Mouse (Mus musculus) CD4-positive naive resting alpha-beta T cell, adult 57 days (primary cell): ENCODE data around the gene Ubac1. TPM values are rescaled to one million over a fixed set of nuclear protein-coding genes. Genes with fewer than 3 reads are reported as not detected.

Source experiments
- total RNA-seq: library from RNA; stranded (reverse); gene quantifications from one replicate; pipeline ENCODE4 v1.2.4, GENCODE M21; 2023

The Ubac1 gene
- total RNA-seq = 46.6 TPM

DNA sequence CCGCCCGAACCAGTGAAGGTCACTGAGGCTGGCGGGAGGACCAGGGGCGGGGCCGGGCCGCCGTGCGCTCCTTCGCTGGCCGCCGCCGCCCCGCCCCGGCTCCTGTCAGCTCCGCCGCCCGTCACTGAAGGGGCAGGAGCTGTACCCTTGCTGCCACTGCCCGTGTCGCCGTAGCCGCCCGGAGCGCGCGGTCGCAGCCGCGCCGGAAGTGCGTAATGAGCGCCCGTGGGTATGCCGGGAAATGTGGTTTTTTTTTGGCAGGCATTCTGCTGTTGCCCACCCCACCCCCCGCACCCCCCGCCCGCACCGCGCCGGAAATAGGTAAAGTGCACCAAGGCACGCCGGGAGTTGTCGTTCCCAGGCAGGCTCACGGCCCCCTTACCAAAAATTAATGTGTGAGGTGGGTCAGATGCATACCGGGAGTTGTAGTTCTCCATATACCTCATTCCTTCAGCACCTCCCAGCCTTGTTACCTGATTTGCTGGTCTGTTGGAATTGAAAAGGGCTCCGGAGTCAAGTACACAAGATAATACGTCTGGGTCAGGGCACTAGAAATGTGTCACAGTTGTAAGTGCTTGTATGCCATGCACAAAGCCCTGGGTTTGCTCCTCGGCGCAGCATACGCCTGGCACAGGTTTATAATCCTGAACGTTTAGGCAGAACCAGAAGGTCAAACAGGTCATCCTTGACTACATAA lies at the start of gene Ubac1:
Gene Ubac1 (minus strand): TSS at position 187 of the 697 bp plus-strand sequence.

DNA sequence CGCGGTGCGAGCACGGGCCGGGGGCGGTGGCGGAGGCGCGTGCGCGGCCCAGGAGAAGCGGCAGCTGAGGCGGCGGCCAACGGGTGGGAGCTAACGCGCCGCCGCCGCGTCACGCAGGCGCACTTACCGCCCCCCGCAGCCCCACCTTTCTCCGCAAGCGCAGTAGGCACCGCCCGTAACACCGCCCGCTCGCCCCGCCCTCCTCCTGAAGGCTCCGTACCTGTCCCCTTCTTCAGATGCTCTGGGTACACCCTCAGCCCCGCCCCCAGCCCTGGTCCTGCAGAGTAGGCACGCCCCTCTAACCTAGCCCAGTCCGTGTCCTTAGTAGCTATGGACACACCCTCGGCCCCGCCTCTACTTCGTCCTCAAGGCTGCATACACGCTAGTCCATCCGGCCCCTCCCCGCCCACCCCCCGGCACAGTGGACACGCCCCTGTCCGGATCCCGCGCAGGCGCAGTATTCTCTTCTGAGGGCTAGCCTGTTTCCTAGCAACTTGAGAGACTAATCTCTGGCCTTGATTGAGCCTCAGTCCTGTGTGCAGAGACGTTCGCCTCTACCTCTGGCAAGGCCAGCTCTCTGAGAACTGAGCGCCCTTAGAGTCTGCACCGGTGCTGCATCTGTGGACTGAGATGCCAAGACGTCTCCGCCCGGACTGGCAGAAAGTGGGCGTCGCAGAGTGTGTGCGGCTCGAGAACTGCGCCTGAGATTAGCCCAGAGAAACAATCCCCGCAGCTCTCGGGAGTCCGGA lies 38.2 kb downstream of the Ubac1 start, which contains the start of gene Camsap1:
Gene Camsap1 (minus strand): TSS at position 124 of the 749 bp plus-strand sequence.

Other genes with a start within 250 kb of the Ubac1 start
- not detected for gene Lcn11, start 244.7 kb downstream of the Ubac1 start, total RNA-seq
- not detected for gene Gm13539, start 239.5 kb downstream of the Ubac1 start, total RNA-seq
- gene Glt6d1, start 205.9 kb downstream of the Ubac1 start, total RNA-seq = not detected
- not detected for gene Lcn9, start 198.6 kb downstream of the Ubac1 start, total RNA-seq
- gene Sohlh1, start 174.5 kb downstream of the Ubac1 start, total RNA-seq = not detected
- not detected for gene Kcnt1, start 158.0 kb downstream of the Ubac1 start, total RNA-seq
- gene Camsap1, start 38.5 kb downstream of the Ubac1 start, total RNA-seq = 64.4 TPM
- 8.1 TPM for gene Nacc2, start 101.5 kb upstream of the Ubac1 start, total RNA-seq
- gene Lhx3, start 186.5 kb upstream of the Ubac1 start, total RNA-seq = not detected
- gene Qsox2, start 215.8 kb upstream of the Ubac1 start, total RNA-seq = 7.1 TPM